Comparison of ENCODE assay signal across 6 mouse cellular contexts in the genomic region with DNA sequence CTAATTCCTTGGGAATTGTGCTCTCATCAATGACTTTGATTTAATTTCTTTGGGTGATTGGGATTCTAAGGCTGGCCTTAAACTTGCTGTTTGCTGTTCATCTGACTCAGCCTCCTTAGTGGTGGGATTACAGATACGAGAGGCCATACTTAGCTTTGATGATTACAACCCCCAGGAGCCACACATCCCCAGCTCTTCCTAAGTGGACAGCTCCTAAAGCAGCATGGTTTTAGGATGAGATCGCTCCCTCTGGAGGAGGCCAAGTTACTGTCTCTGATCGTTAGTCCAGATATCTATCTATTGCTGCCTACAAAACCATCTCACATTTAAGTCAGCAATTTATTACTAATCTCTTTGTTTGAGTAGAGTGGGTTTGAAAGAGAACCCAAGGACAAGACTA.
A peak's percentile ranks its signal among the peaks of the same experiment; 100 is the strongest.
DNase-seq lines count a peak whose midpoint lies in the region; ATAC-seq lines count a peak whose summit lies in the region.
"Not testable (repeated sequence)": the region's sequence is repeated elsewhere in the genome, so short reads cannot be mapped to it uniquely, and the experiment has no call there.

No protein-coding gene starts in this region.

- H3K9ac ChIP-seq in hindbrain, embryonic 14.5 days; limb, embryonic 11.5 days (ENCODE audit: low read length); midbrain, embryonic 11.5 days (ENCODE audit: low read length); stomach, embryonic 16.5 days (ENCODE audit: low read length): not testable (repeated sequence)

- H3K27ac ChIP-seq in hindbrain, embryonic 14.5 days; limb, embryonic 11.5 days (replicated peaks; ENCODE audit: low read depth, low read length); midbrain, embryonic 11.5 days (ENCODE audit: low read depth, low read length); stomach, embryonic 16.5 days (ENCODE audit: low read length): not testable (repeated sequence)

- 64% methylated on average over 3 of the region's 3 CpGs for WGBS in hindbrain, embryonic 14.5 days
- 46% methylated on average over 3 of the region's 3 CpGs for WGBS in limb, embryonic 11.5 days
- 51% methylated on average over 3 of the region's 3 CpGs for WGBS in midbrain, embryonic 11.5 days
- WGBS in stomach, embryonic 16.5 days = 56% methylated on average over 3 of the region's 3 CpGs

- not testable (repeated sequence) for H3K4me3 ChIP-seq in hindbrain, embryonic 14.5 days (replicated peaks; ENCODE audit: low read length); limb, embryonic 11.5 days (ENCODE audit: low read depth, low read length); midbrain, embryonic 11.5 days (ENCODE audit: low read depth, low read length); stomach, embryonic 16.5 days (replicated peaks; ENCODE audit: low read length)

- not testable (repeated sequence) for H3K4me1 ChIP-seq in hindbrain, embryonic 14.5 days (replicated peaks; ENCODE audit: control insufficient read depth, insufficient read depth, low read length); limb, embryonic 11.5 days (ENCODE audit: control insufficient read depth, insufficient read depth, low read length); midbrain, embryonic 11.5 days (ENCODE audit: control insufficient read depth, insufficient read depth, low read length); stomach, embryonic 16.5 days (ENCODE audit: control insufficient read depth, insufficient read depth, low read length)

- H3K4me2 ChIP-seq in hindbrain, embryonic 14.5 days (replicated peaks); limb, embryonic 11.5 days (ENCODE audit: low read depth, severe bottlenecking); midbrain, embryonic 11.5 days; stomach, embryonic 16.5 days (ENCODE audit: low read depth, low read length): not testable (repeated sequence)

- DNase-seq in ES-CJ7 (ENCODE audit: low read depth, low spot score) (peak; percentile 80), ZHBTc4 (ENCODE audit: low read depth, low spot score) (peak; percentile 64)
- peak; percentile 23 for DNase-seq in hindbrain, embryonic 14.5 days (ENCODE audit: low spot score)
- peak; percentile 21 for DNase-seq in limb, embryonic 11.5 days (ENCODE audit: low spot score)
- peak; percentile 75 for DNase-seq in midbrain, embryonic 11.5 days (ENCODE audit: low spot score, missing footprints)

- not testable (repeated sequence) for H3K27me3 ChIP-seq in hindbrain, embryonic 14.5 days (ENCODE audit: control insufficient read depth, insufficient read depth, low read length); limb, embryonic 11.5 days (ENCODE audit: control insufficient read depth, insufficient read depth, low read length); midbrain, embryonic 11.5 days (ENCODE audit: control insufficient read depth, insufficient read depth, low read length); stomach, embryonic 16.5 days (ENCODE audit: control insufficient read depth, insufficient read depth, low read length)

- not testable (repeated sequence) for H3K36me3 ChIP-seq in hindbrain, embryonic 14.5 days (replicated peaks; ENCODE audit: control insufficient read depth, insufficient read depth); limb, embryonic 11.5 days (ENCODE audit: control insufficient read depth, insufficient read depth, low read length); midbrain, embryonic 11.5 days (ENCODE audit: control insufficient read depth, insufficient read depth, low read length); stomach, embryonic 16.5 days (ENCODE audit: control insufficient read depth, insufficient read depth, low read length)

- ATAC-seq in hindbrain, embryonic 14.5 days (ENCODE audit: low FRiP score); limb, embryonic 11.5 days (ENCODE audit: insufficient number of reproducible peaks, low FRiP score, low TSS enrichment, low read depth); midbrain, embryonic 11.5 days (ENCODE audit: low FRiP score): not testable (repeated sequence)
- ATAC-seq in stomach, embryonic 16.5 days (ENCODE audit: insufficient read depth, low FRiP score) = 0 out of 2 replicates have a peak, but pooled peaks have one; percentile 11

- H3K9me3 ChIP-seq in hindbrain, embryonic 14.5 days (ENCODE audit: control insufficient read depth, low read length) = peaks cover 79% of the 10 kb centered on the region
- H3K9me3 ChIP-seq in limb, embryonic 11.5 days (ENCODE audit: control insufficient read depth, low read length) = peaks cover 13% of the 10 kb centered on the region
- peaks cover 36% of the 10 kb centered on the region for H3K9me3 ChIP-seq in midbrain, embryonic 11.5 days (ENCODE audit: control insufficient read depth, low read length)
- H3K9me3 ChIP-seq in stomach, embryonic 16.5 days (replicated peaks; ENCODE audit: control insufficient read depth, low read length) = peaks cover 39% of the 10 kb centered on the region

Comparison
In these comparisons a context has a peak if more than half of its experiments do, and no peak if none do; other contexts are left out.
1. DNase-seq: peak in every context shown above with its lines; median percentile 80 in ES-CJ7; 75 in midbrain, embryonic 11.5 days; 64 in ZHBTc4; 23 in hindbrain, embryonic 14.5 days; 21 in limb, embryonic 11.5 days.